Mouse (Mus musculus) cerebellum, postnatal 14 days (tissue): Measurements from ENCODE around the gene Syt7.

Source experiments
- DNase-seq, 2 experiments: peaks; one replicate each; pipeline ENCODE4 v3.0.0; 2021; ENCODE audit warnings: mixed read lengths in 2 of 2

The Syt7 gene

GRCm38 (mm10) chr19:10425484-10426270 lies 36.8 kb downstream of the Syt7 start:
- no peak for DNase-seq

- no peak for DNase-seq
Observed at GRCm38 (mm10) chr19:10426312-10426711, 37.4 kb downstream of the Syt7 start.

- DNase-seq = no peak
Observed at GRCm38 (mm10) chr19:10426793-10427192, 37.9 kb downstream of the Syt7 start.

GRCm38 (mm10) chr19:10427431-10427830 lies 38.5 kb downstream of the Syt7 start:
- no peak for DNase-seq

- no peak for DNase-seq
Observed at GRCm38 (mm10) chr19:10429371-10429770, 40.5 kb downstream of the Syt7 start.

- no peak for DNase-seq
Observed at GRCm38 (mm10) chr19:10431410-10431809, 42.5 kb downstream of the Syt7 start.

DNA sequence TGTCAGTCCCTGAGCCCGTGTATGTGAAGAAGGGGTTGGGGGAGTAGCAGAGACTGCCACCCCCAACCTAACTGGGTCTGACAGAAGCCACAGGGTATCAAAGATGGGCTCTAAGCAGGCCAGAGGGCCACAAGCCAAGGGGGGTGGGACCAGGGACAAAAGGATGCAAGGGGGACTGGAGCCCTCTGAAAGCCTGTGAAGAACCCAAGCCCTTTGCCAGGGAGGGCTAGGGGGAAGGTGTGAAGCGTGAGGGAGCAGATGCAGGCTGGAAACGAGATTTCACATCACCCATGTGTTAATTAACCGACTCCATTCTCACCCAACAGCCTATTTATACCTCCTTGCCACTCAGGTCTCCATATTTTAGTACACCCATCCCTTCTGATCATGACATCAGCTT lies 43.0 kb downstream of the Syt7 start:
- DNase-seq = peak in 1 of 2 experiments; percentile 68

DNA sequence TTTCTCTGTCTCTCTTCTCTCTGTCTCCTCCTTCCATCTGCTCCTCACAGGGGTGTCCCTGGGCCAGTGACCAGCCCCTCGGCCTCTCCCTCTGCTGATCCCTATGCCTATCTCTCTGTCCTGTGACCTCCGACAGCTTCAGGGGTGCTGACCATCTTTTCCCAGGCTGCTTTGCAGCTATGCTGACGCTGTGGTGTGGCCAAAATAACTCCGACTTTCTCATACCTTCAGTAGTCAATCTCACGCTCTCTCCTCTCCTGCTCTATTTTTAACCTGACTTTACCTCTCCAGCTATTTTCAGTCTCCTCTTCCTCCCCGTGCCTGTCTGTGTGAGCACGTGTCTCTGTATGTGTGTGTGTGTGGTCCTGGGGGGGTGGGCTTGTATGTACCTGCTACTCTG lies 44.3 kb downstream of the Syt7 start:
- DNase-seq = no peak

GRCm38 (mm10) chr19:10433879-10434540 lies 45.1 kb downstream of the Syt7 start:
- peak; percentile 64 to 75 for DNase-seq

DNA sequence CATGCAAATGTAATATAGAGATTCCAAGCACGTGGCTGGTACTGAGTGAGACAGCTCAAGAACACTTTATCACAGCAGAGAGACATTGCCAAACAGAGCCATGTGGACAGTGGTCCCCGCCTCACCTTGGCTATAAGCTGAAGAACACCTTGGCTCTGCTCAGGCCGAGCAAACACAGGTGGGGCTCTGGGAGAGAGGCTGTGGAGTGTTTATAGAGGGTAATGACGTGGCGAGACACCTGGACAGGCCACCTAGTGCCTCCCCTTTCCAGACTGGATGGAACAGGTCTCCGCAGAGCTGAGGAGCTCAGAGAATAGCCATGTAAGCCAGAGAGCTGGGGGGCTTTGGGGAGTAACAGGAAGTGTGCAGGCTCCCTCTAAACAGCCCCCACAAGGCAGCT lies 46.0 kb downstream of the Syt7 start:
- DNase-seq = no peak

DNA sequence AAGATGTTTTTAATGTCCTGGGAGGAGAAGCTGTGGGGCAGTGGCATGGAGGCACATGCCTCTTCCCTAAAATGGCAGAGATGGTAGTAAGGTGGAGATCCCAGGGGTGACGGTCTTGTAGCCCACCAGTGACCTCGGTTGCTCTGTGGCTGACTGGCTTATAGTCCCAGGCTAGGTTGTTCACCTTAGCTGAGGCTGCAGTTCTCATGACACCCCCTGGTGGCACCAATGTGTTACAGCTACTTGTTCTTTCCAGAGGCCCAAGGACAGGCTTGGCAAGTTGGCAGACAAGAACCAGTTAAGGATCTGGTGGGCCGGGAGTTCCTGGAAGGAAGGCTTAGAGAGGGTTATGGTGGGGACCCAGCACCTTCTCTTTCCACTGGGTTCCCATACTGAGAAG lies 47.0 kb downstream of the Syt7 start:
- DNase-seq = peak; percentile 86 to 90

GRCm38 (mm10) chr19:10436726-10437125 lies 47.8 kb downstream of the Syt7 start:
- no peak for DNase-seq

- DNase-seq = peak in 1 of 2 experiments; percentile 41
Observed at GRCm38 (mm10) chr19:10437521-10437920, 48.6 kb downstream of the Syt7 start.

DNA sequence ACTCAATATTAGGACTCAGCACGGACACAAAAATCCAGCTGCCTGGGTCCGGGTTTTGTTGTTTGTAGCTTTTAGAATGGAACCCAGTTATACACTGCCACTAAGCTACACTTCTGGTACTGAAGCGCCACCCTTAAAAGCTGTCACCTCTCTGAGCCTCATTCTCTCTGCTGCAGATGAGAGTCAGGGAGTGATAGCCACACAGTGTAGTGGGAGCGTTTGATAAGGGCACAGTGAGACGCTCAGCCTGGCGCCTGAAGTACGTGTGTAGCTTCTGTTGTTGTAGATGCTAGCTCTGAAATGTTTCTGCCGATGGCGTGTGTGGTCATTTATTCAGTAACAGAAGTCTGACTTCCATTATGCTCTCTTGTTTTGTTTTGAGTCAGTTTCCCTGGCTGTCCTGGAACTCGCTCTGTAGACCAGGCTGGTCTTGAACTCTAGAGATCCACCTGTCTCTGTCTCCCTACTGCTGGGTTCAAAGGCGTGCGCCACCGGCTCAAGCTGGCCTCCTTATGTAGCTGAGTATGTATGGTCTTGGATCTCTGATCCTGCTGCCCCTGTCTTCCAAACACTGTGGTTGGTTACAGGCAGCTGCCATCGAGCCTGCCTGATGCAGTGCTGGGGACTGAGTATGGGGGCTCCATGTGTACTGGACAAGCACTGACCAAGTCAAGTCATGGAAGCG lies 55.9 kb downstream of the Syt7 start:
- no peak for DNase-seq

DNA sequence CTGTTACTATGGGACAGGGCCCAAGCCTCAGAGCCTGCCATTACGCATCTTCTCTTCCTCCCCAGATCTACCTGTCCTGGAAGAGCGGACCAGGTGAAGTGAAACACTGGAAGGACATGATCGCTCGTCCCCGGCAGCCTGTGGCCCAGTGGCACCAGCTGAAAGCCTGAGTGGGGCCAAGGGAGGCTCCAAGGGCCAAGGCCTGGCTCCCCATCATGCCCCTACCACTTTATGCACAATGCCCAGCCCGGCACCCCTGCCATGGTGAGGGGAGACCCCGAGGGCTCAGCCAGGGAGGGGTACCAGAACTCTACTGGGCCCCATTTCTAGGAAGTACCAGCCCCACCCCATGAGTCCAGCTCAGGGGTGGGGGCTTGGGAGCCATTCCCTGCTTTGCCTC lies 59.4 kb downstream of the Syt7 start:
- no peak for DNase-seq

- DNase-seq = no peak
Observed at GRCm38 (mm10) chr19:10449190-10449589, 60.3 kb downstream of the Syt7 start.

DNA sequence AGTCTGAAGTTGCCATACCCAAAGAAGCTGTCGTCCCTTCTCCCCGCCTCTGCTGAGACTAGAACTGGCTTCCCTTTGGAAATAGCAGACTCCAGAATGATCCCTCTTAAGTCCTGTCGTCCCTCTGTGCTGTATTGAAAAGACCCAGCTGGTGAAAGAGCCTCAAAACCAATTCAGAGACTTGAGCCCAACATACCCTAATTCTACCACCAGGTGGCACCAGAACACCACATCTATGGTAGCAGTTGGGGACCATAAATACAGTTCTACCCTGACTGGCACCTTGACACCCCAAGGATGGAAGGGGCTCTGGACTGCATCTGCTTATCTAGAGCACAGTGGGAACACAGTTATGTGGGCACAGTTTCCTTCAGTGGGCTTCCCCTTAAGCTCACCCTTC lies 60.8 kb downstream of the Syt7 start:
- DNase-seq = peak; percentile 85 to 87

GRCm38 (mm10) chr19:10454718-10455436 lies 66.0 kb downstream of the Syt7 start:
- DNase-seq = no peak

DNA sequence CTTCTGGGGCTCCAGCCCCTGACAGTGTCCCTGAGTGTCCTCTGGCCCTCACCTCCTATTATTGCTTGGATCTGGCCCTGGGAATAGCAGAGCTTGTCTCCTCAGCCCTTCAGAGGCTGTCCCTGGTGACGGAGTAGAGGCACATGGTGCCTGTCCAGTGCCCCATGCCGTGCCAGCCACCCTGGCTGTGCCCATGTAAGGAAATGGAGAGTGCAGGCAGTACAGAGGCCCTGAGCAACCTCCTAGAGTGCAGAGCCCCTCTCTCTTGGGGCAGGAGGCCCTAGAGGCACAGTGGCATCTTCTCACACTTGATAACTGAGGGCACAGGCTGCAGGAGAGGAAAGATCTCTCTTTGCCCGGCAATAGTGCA lies 66.5 kb downstream of the Syt7 start:
- no peak for DNase-seq

- DNase-seq = peak; percentile 33 to 44
Observed at GRCm38 (mm10) chr19:10456752-10457483, 68.0 kb downstream of the Syt7 start, which contains the start of gene Lrrc10b. TSS of gene Lrrc10b (minus strand) at chr19:10457473.

GRCm38 (mm10) chr19:10457484-10457800 lies 68.6 kb downstream of the Syt7 start:
- DNase-seq = peak; percentile 52 to 62

GRCm38 (mm10) chr19:10458096-10458495 lies 69.2 kb downstream of the Syt7 start:
- no peak for DNase-seq

GRCm38 (mm10) chr19:10459907-10460306 lies 71.0 kb downstream of the Syt7 start:
- no peak for DNase-seq
